Comparison of ENCODE assay signal across 30 mouse cellular contexts in genomic region chr2:104068450-104068849, GRCm38 (mm10). TPM values are rescaled to one million over a fixed set of nuclear protein-coding genes. Genes with fewer than 3 reads are reported as not detected.
"Had no signal": no experiment of that assay in that cellular context is flagged by ENCODE, and none has a peak within 500 bp of the region (broad histone marks: within the 10 kb centered on the region; RNA-seq: fewer than 3 reads in every experiment).

Gene Gm10799 (minus strand): TSS chr2:104068550.

RNA-seq across cellular contexts. Expression of gene Gm10799, which starts in this region (rescaled TPM):
- total RNA-seq: gastrocnemius, adult 18-20 months; gastrocnemius, adult 8-10 months; gastrocnemius, postnatal 14 days; gastrocnemius, postnatal 36 days; heart, adult 2 months; heart, postnatal 10 days; heart, postnatal 25 days; heart, postnatal 4 days; hindbrain, postnatal 0 days; layer of hippocampus, adult 2 months; layer of hippocampus, postnatal 10 days; layer of hippocampus, postnatal 25 days; left cerebral cortex, adult 2 months; left cerebral cortex, postnatal 14 days; left cerebral cortex, postnatal 36 days had no signal
- polyA plus RNA-seq: gonadal fat pad, adult 2 months; heart, adult 2 months; heart, embryonic 11.5 days; heart, embryonic 14.5 days; heart, embryonic 16.5 days; hindbrain, embryonic 10.5 days; hindbrain, embryonic 12.5 days; hindbrain, embryonic 15.5 days; hindbrain, postnatal 0 days; intestine, embryonic 14.5 days; intestine, embryonic 16.5 days; kidney, adult 2 months; kidney, embryonic 16.5 days; limb, embryonic 10.5 days; limb, embryonic 12.5 days; limb, embryonic 14.5 days; liver, embryonic 11.5 days had no signal
